Mouse (Mus musculus) bone marrow, adult 2 months (tissue): ENCODE results near the gene Mast4.

Experiments used
- CTCF ChIP-seq: fragments of 200-500 bp; IDR thresholded peaks from 2 replicates; pipeline ENCODE4 v1.5.1; 2011; ENCODE audit warnings: low read length, control low read depth; ENCODE audit not compliant: control insufficient read depth, insufficient read depth
- POLR2A ChIP-seq: fragments of 200-500 bp; IDR thresholded peaks from 2 replicates; pipeline ENCODE4 v1.6.1; 2011; ENCODE audit warnings: low read depth, mild to moderate bottlenecking, control low read depth, low read length, borderline replicate concordance; ENCODE audit not compliant: control insufficient read depth

GRCm38 (mm10) chr13:102989616-102990015, 344.7 kb downstream of the Mast4 start:
- TF ChIP-seq POLR2A = no peak
- no peak for TF ChIP-seq CTCF
